Mouse (Mus musculus): Measurements from ENCODE around the gene Sap18.

DNA sequence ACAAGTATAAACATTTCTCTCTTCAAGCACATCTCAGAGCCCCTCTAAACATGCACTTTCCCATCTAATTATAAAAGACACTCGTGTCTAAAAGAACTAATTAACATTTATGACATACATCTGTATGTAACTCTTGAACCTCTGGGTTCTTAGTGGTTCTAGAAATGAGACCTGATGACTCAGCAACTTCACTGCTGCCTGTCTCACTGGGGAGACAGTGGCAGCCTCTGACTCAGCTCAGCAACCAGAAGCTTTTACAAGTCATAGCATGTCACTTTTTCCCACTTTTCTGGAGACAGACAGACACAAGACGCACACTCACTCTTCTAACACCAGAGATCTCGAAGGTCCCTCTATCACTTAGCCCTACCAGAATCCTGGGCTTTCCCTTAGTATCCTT, 52.4 kb downstream of the Sap18 start:
- TF ChIP-seq CTCF (IDR thresholded peaks at IDR 0.05; ENCODE audit: low read depth, low read length) (no peak), POLR2A (IDR thresholded peaks at IDR 0.05; ENCODE audit: borderline replicate concordance, low read depth, low read length) (no peak)
